Mouse (Mus musculus) cerebellum, postnatal 25 days (tissue): Measurements from ENCODE around the gene Frem3.

Source experiments
- DNase-seq, 2 experiments: peaks; one replicate each; pipeline ENCODE4 v3.0.0; 2021; ENCODE audit warnings: mixed read lengths in 2 of 2

Frem3 gene

DNA sequence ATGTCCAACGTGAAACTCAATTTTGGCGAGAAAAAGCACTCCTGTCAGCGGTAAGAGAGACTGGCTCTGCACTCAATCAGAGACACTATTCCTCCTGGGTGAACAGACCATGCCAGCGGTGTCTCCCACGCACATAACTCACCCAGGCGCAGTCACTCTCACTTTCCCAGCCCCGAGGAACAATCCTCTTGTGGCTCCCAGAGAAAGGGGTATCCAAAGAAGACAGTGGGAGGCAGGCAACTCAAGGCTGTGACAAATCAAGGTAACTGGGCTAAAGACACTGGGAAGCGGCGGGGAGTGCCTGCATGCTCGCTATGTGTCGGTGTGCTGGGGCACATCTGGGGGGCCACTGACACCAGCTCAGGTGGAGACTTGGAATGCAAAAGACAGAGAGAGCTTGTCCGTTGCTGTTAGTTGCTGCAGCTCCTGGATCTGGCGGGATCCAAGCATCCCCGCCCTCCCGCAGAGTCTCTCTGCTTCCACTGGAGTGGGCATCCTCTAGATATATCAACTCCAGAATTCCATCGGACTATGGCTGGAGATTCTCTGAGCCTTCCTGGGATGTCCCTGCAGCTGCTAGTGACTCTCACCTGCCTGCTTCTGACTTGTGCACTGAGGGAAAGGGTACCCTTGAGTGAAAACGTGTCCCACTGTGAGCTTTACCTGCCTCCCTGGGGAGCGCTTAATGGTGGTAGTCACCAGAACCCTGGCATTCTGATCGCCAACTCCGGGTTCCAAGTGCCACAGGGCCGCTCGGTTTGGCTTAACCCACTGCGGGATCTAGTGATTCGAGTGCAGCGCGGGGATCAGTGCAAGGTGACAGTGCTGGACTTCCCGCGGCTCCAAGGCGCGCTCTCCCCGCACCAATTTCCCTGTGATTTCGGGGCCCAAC lies at the start of gene Frem3:
Gene Frem3 (plus strand): TSS at position 532 of the 892 bp plus-strand sequence.
- no peak for DNase-seq

GRCm38 (mm10) chr8:80564205-80564839 lies 46.6 kb upstream of the Frem3 start:
- DNase-seq: no peak

DNA sequence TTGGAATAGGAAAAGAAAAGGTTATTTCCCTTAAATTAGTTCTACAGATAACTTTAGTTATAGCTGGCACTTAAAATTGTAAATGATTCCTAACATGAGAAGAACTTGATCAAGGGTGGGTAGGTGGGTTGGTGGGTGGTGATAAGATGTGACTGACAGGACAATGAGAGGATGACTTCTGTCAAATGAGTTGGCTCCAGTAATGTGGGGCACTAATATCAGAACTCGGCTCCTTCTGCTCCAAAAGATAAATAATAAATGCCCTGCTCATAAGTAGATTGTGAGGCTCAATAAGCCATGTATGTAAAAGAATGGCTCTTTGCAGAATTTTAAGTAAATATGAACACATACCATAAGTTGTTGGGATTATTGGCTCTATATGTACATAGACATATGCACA lies 43.4 kb upstream of the Frem3 start:
- no peak for DNase-seq

GRCm38 (mm10) chr8:80568243-80568995 lies 42.5 kb upstream of the Frem3 start:
- no peak for DNase-seq

GRCm38 (mm10) chr8:80572417-80573061 lies 38.3 kb upstream of the Frem3 start:
- DNase-seq: no peak

DNA sequence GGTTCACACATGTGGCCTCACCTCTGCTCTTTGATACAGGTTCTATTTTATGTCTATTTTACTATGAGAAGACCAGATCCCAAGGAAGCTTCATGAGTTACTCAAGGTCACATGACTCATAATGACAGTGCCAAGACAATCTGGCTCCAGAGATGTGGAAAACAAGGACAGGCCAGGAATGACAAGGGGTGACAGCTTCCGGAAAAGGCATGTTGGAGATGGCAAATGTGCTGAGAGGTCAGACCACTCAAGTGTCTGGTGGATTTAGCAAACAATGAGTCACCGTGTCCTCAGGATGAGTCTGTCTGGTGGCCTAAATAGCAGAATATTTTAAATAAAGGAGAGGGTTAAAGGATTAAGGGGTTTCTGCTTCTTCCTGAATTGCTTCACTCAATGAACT lies 33.8 kb upstream of the Frem3 start:
- no peak for DNase-seq

GRCm38 (mm10) chr8:80579038-80579437 lies 31.8 kb upstream of the Frem3 start:
- DNase-seq: no peak

- DNase-seq: no peak
These were observed 18.3 kb upstream of the Frem3 start for GRCm38 (mm10) chr8:80592626-80593025.

DNA sequence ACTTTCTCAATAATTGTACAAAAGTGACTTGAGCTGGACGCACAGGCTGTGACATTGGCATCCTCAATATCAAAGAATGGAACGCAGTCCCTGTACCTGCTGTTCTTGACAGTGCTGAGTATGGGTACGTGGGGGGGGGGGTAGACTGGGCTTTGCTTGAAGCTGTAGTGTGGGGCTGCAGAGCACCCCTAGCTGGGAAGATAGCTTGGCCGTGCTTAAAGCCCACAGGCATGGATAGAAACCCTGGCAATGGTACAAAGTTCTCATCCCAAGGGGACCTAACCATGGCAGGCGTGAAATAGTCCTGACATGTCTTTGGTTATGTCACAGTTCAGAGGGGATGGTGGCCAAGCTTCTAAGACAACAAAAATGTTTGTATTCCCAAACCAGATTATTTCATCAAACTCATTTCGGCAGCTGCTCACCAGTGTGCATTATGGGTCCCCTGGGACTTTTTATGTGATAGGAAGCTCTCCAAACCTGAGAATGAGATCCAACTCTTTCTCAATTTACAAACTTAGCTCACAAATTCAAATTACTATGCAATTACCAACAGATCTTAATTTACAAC lies 10.2 kb upstream of the Frem3 start:
- DNase-seq: no peak

- no peak for DNase-seq
These were observed 9.0 kb upstream of the Frem3 start for GRCm38 (mm10) chr8:80601886-80602285.

DNA sequence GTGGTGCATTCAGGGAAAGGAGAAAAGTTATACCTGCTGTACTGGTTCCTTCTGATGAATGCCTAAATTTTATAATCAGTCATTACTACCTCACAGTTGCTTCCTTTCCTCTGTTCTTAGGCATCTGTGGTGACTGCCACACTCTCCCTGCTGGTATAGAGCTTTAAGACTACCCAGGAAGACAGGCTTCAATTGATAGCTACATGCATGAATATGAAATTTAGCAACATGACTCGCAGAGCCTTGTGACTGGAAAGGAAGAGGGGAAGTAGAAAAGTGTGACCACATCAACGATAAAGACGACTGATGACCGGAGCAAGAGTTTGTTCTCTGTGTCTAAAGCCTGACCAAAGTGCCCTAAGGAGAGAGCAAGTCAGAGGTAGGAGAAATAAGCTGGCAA lies 3.8 kb upstream of the Frem3 start:
- no peak for DNase-seq

DNA sequence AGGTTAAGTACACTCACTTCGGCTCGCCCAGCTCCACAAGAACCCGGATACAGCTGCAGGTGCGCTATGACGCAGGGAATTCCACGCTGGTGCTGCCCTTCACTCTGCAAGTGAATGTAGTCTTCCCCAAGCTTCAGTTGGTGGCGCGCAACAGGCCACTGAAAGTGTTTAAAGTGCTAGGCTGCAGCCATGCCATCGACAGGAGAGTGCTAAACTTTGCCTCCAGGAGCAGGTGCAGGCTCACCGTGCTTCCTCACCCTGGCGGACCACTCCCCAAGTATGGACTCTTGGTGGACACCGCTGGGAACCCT lies 516 bp downstream of the Frem3 start:
- no peak for DNase-seq

DNA sequence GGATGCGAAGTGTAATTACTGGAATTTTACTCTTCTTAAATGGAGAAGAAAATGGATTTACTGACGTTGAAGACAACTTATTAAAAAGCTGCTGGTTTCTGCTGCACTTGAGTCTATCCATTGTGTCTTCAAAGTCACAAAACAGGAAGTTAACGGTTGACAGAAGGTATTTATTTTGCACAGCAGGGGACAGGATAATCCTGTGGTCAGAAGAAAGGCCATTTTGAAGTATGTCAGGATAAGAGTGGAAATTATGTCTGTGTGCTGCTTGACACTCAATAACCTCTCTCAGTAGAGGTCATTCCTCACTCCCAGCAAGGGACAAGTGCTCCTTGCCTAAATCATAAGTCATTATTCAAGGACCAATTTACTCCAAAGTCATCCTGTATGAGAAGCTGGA lies 8.9 kb downstream of the Frem3 start:
- DNase-seq: no peak

GRCm38 (mm10) chr8:80647394-80647793 lies 36.5 kb downstream of the Frem3 start:
- no peak for DNase-seq

DNA sequence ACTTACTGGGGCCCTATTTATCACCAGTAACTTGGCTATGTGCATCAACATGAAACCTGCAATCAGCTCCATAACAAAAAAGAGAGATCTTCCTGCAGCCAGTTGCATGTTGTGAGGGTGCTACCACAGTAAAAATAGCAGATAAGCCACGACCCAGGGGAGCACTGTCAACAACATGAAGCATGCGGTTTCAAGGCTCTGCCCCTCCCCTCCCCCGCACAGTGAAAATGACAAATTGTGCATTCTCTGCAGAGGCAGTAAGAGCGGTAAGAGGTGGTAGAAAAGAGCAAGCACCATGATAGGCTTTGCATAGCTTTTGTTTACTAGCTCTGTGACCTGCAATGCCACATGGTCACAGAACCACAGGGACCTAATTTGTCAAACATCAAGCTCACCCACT lies 46.8 kb downstream of the Frem3 start:
- no peak for DNase-seq

DNA sequence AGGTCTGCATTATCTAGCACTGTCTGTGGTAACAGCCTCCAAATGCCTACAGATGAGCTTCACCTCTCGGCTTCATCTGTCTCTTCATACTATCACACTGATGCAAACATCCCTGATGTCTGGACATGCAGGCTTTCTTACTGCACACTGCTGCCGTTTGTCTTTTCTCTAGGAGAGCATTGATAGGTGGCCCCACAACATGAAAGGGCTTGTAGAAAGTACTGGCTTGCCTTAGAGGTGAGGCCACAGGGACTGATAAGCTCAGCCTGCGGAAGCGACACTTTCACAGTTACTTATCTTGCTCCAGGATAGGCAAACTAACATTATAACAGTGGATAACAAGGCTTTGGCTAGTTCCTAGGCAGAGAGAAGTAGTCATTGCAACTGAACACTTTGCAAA lies 50.2 kb downstream of the Frem3 start:
- DNase-seq: no peak

- no peak for DNase-seq
These were observed 52.6 kb downstream of the Frem3 start for GRCm38 (mm10) chr8:80663476-80663875.

DNA sequence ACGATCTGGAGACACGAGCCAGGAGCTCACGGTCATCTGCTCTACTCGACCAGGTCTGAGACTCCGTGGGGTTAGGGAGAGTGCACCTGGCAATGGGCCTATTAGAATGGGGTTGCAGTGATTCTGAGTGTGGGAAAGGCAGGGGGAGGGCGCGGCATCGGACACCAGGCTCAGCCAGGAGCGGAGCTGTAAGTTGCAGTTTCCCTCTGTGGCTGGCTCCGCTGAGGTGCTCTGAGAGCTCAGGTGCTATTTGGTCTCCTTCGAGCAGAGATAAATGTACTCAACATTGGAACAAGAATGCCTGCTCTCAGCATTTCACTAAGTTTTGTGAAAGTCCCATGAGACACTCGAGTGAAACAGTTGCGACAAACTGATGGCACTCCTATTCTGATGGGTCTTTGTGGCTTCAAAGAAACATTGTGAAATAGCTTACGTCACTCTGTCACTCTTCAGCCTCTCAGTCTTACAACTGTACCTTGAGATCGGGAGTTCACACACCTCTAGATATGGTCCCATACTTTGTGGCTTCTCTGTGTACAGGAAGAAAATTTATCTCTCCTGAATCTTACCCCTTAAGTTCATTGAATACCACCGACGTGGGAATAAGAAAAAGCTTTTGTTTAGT lies 58.5 kb downstream of the Frem3 start:
- no peak for DNase-seq

- DNase-seq: no peak
These were observed 71.7 kb downstream of the Frem3 start for GRCm38 (mm10) chr8:80682594-80682993.

- DNase-seq: no peak
These were observed 73.0 kb downstream of the Frem3 start for GRCm38 (mm10) chr8:80683756-80684335.

- peak; percentile 67 to 84 for DNase-seq
These were observed 77.3 kb downstream of the Frem3 start for GRCm38 (mm10) chr8:80688141-80688540.
